Mouse (Mus musculus) embryonic fibroblast, embryonic 13.5 days (primary cell): ENCODE measurements at regions not wholly inside any gene's neighbourhood (a gene's known extent, or its start where the extent isn't known, plus 50 kb on each side); places are given as distances from the start of the nearest gene placed in this dataset.

Source experiments
- H3K27ac ChIP-seq: 2 replicates; pipeline ENCODE4 v1.5.1; 2012; ENCODE audit warnings: low read length, control low read depth, inconsistent platforms; ENCODE audit not compliant: insufficient read depth
- H3K4me1 ChIP-seq: 2 replicates; pipeline ENCODE4 v1.6.1; 2011; ENCODE audit warnings: low read length; ENCODE audit not compliant: control insufficient read depth, insufficient read depth
- H3K4me3 ChIP-seq: 2 replicates; pipeline ENCODE4 v1.5.1; 2011; ENCODE audit warnings: mild to moderate bottlenecking, control low read depth, low read length; ENCODE audit not compliant: insufficient read depth
- CTCF ChIP-seq: IDR thresholded peaks from 2 replicates; pipeline ENCODE4 v1.5.1; 2011; ENCODE audit warnings: mild to moderate bottlenecking, control low read depth, low read length, moderate library complexity, borderline replicate concordance; ENCODE audit not compliant: insufficient read depth
- POLR2A ChIP-seq: IDR thresholded peaks from 2 replicates; pipeline ENCODE4 v1.6.1; 2011; ENCODE audit warnings: low read depth, mild to moderate bottlenecking, control low read depth, low read length, moderate library complexity

DNA sequence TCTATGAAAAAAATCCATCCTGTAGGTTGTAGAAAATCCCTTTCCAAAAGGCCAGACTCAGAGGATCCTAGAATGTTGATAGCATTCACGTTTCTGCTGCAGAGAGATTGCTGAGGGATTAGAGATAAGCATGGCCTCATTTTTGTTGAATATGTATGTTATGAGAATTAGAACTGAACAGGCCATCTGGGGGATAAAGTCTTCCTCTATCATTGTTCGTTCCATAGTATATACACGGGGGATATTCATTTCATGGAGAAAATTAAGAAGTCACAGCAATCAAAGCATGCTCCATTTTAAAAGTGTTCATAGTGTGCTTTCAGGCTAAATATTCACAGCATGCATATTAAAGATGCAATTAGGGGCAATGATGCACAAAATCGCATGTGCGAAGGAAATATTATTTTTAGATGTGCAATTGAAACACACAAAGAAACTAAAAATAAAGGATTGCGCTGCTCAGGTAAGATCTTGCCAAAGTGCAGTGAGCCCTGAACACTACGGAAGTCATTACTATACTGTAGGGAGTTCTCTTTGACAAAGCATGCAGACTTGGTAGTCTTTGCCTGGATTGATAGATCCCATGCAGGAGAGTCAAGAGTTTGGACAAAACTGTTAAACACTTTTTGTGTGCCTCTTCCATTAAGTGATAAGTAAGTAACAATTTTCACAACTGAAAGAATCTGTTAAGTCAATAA is 511.5 kb downstream of the Phf3 start:
- TF ChIP-seq CTCF (no peak), POLR2A (no peak)
- Histone ChIP-seq H3K4me3 (no peak overlapping the region), H3K4me1 (no peaks in the 10 kb centered on the region), H3K27ac (no peak overlapping the region)

DNA sequence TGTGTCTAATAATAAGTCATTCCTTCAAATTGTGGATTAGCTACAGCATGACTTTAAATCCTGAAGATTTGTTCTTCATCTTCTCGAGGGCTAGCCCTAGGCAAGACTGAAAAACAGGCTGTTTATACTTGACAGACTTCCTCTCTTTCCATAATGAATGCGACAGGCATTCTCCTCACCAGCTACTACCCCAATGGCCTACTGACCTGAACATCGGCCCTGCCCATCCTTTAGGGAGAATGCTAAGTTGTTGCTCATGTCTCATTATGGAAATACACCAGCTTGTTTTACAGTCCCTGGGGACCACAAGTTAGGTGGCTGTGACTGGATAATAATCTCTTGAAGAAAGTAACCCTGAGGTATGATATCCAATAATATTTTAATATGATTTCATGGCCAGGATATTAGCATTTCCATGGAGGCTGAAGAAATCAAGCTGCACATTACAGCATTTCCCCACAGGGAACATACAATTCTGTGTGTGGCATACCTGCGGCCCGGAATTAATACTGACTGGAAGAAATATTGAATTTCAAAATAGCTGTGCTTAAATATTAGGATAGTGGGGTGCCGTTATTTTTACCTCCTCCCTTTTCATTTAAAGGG is 553.0 kb downstream of the Phf3 start:
- Histone ChIP-seq H3K4me3 (no peak overlapping the region), H3K4me1 (no peaks in the 10 kb centered on the region)

DNA sequence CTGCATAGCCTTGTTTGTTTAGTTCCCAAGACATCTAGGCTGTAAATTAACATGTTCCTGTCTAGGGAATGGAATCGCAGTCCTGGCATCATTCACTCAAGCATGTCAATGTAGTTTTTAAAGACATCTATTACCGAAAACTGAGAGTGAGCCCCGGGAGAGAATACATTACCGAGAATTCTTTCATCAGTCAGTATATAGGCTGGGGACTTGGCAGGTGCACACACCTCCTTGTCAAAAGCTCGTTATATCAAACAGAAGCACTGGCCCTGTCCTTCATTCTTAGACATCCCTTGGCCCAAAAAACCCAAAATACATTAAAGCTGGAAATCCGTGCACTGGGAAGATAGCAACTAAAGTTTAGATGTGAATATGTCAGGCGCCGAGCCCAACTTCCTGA is 555.5 kb downstream of the Phf3 start:
- no peak for TF ChIP-seq CTCF
- TF ChIP-seq POLR2A: no peak
- Histone ChIP-seq H3K27ac (no peak overlapping the region), H3K4me3 (no peak overlapping the region)

More for the DNA sequence above, 553.0 kb downstream of the Phf3 start:
- H3K27ac ChIP-seq: no peak overlapping the region
- TF ChIP-seq POLR2A (no peak), CTCF (no peak)

DNA sequence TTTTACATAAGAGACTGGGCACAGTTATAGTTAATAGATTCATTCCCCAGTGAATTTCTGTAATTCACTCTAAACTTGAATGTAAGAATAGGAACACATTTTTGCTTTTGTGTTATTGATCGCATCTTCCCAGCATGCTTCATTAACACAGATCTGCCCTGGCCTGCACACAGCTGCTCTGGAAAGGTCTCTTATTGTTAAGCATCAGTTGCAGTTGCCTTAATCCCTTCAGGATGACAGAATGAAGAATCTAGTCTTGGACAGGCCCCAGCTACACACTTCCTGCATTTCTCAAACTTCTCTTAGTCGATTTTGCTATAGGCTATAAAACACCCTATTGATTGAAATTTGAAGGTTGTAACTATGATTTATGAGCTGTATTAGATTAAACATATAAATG is 584.6 kb downstream of the Phf3 start:
- Histone ChIP-seq H3K4me3 (no peak overlapping the region), H3K4me1 (no peaks in the 10 kb centered on the region), H3K27ac (no peak overlapping the region)
- no peak for TF ChIP-seq CTCF
- no peak for TF ChIP-seq POLR2A

More for the DNA sequence above, 555.5 kb downstream of the Phf3 start:
- no peaks in the 10 kb centered on the region for H3K4me1 ChIP-seq

DNA sequence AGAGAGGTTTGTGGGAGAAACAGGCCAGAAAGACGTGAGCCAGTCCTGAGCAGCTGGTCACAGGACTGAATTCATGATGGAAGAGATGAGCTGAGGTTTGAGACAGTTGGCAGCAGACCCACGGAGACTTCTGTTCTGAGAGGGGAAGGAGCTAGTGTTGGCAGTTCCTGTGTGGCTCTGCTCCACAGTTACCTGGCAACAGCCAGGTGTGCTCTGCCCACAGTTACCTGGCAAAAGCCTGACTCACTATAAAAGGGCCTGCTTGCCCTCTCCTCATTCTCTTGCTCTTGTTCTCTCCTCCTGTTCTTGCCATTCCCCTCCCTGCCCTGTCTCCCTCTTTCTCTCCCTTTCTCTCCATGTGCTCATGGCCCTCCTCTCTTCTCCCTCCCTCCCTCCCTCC is 611.3 kb downstream of the Phf3 start:
- Histone ChIP-seq H3K4me3 (no peak overlapping the region), H3K4me1 (no peaks in the 10 kb centered on the region), H3K27ac (no peak overlapping the region)
- TF ChIP-seq POLR2A (no peak), CTCF (no peak)

DNA sequence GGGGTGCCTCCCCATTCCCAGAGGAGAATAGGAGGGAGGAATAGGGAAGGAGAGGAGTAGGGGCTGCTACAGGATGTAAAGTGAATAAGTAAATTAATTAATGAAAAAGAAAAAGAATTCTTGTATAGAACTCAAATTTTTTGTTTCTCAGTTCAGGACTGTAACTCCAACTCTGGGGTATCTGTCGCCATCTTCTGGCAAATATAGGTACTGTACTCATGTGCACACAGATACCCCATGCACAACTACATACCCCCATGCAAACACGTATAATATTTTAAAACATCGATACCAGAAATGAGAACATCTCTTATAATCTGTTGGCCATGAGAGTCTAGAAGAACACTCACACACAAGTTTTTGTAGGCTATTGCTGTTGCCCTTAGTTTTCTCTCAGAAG is 614.2 kb downstream of the Phf3 start:
- no peak overlapping the region for H3K27ac ChIP-seq
- TF ChIP-seq POLR2A (no peak), CTCF (no peak)
- no peaks in the 10 kb centered on the region for H3K4me1 ChIP-seq

DNA sequence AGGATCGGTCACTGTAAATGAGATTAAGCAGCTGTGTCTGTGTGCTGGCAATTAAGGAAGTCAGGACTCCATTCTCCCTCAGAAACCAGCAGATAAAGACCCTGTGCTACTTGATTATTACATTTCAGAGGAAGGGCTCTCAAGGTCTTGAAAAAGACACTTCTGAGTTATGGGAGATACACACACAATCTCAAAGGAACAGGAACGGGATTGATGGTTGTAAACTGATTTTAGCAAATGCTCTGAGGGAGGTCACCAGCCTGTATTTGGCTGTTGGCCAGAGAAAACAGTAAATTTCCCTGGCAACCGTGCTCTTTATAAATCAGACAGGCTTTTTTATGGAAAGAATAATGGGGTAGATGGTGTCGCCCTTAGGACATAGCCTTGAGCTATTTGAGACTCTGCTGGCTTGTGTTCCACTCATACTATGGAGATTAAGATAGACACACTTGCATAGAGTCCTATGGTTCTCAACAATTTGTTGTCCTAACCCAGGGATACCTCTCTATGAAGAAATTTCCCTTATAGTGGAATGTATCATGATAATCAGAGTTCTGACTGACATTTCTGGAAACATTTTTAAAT is 656.9 kb downstream of the Phf3 start:
- Histone ChIP-seq H3K27ac (no peak overlapping the region), H3K4me1 (no peaks in the 10 kb centered on the region), H3K4me3 (no peak overlapping the region)
- TF ChIP-seq CTCF: no peak
- no peak for TF ChIP-seq POLR2A

More for the DNA sequence above, 614.2 kb downstream of the Phf3 start:
- H3K4me3 ChIP-seq: no peak overlapping the region

DNA sequence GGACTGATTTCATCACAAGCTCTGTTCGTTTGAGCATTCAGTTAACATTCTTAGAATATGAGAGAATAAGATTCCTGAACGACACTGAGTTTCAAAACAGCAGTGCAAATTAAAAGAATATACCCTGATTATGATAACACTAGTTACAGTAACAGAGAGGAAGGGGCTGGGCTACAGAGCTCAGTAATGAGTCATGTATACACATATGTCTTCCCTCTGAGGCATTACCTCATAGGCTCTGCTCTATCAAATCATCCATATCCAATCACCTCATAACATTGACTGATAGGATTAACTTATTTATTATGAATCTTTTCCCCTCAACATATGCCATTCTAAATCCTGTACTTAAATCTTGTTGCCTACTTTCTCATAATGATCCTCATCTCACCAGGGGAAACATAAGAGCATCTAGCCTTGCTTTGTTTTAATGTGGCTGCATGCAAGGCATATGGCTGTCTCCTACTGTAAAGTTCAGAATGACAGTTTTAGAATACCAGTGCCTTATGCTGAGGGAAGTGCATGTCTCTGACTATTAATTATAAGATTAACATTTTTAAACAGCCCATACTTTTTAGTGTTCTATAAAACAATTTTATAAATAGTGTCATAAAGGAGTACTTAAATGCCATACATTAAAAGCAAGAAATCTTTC is 669.0 kb downstream of the Phf3 start:
- H3K4me1 ChIP-seq: no peaks in the 10 kb centered on the region
- H3K27ac ChIP-seq: no peak overlapping the region
- no peak overlapping the region for H3K4me3 ChIP-seq
- TF ChIP-seq POLR2A (no peak), CTCF (no peak)

DNA sequence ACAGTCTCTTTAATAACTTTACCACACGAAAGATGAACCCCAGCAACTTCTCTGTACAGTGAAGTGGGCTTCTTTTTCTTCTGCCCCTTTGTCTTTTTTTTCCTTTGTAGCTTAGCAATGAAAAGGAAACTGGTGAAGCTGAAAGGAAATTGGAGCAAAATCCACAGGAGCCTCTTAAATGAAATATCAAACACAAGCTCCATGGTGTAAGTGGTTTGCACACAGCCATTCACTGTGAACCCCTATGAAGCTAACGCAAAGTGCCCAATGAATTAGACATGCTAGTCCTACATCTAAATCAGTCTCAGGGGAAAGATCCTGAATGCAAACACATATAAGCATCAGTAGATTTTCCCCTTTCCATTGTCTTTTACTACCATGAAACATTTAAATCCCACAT is 697.5 kb downstream of the Phf3 start:
- Histone ChIP-seq H3K27ac (no peak overlapping the region), H3K4me1 (no peaks in the 10 kb centered on the region), H3K4me3 (no peak overlapping the region)
- no peak for TF ChIP-seq POLR2A
- TF ChIP-seq CTCF: no peak

DNA sequence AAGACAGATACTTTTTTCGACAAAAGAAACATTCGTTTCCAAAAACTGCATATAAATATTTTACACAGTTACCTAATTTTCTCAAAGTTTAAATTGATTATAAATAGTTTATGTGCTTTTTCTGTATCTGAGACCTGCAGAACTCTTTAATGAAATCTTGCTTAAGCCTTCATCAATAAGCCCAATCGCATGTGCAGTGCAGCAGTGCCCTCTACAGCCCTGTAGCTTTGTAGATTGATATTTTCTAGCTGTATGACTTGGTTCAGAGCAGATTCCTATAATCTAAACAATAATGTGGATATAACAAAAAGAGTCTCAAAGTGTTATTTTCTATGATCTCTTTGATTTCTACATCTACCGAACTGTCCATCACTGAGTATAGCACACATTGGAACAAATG is 728.7 kb downstream of the Phf3 start:
- no peak for TF ChIP-seq POLR2A
- peak; percentile 53; the same call in 1 of the 2 replicates for TF ChIP-seq CTCF
- Histone ChIP-seq H3K27ac (no peak overlapping the region), H3K4me1 (no peaks in the 10 kb centered on the region), H3K4me3 (no peak overlapping the region)
